29 mouse cellular contexts compared by ENCODE assay signal in genomic region chr6:33575947-33576346, GRCm38 (mm10).
"Had no signal": no experiment of that assay in that cellular context is flagged by ENCODE, and none has a peak within 500 bp of the region (broad histone marks: within the 10 kb centered on the region; RNA-seq: fewer than 3 reads in every experiment).

No protein-coding gene starts in this region.

- H3K4me1 ChIP-seq: limb, embryonic 12.5 days; limb, embryonic 13.5 days; limb, embryonic 15.5 days; liver, embryonic 12.5 days; liver, embryonic 13.5 days; liver, embryonic 15.5 days; lung, embryonic 15.5 days; midbrain, embryonic 10.5 days; midbrain, embryonic 12.5 days; midbrain, embryonic 13.5 days; midbrain, embryonic 15.5 days had no signal

- DNase-seq: left cerebral cortex, postnatal 4 days; liver; liver, embryonic 13.5 days; liver, postnatal 0 days; lung, adult 18-20 months; lung, adult 2 months; lung, embryonic 14.5 days; lung, postnatal 10 days; lung, postnatal 14 days; lung, postnatal 36 days; lung, postnatal 4 days; midbrain, embryonic 14.5 days had no signal

- H3K9me3 ChIP-seq: limb, embryonic 10.5 days; limb, embryonic 12.5 days; limb, embryonic 13.5 days; limb, embryonic 15.5 days; liver, embryonic 12.5 days; liver, embryonic 13.5 days; liver, embryonic 15.5 days; lung, embryonic 15.5 days; megakaryocyte, embryonic 14.5 days; midbrain, embryonic 10.5 days; midbrain, embryonic 12.5 days; midbrain, embryonic 13.5 days; midbrain, embryonic 15.5 days had no signal

- H3K36me3 ChIP-seq: limb, embryonic 10.5 days; limb, embryonic 12.5 days; limb, embryonic 13.5 days; limb, embryonic 15.5 days; liver, embryonic 12.5 days; liver, embryonic 13.5 days; liver, embryonic 15.5 days; lung, embryonic 15.5 days; midbrain, embryonic 10.5 days; midbrain, embryonic 12.5 days; midbrain, embryonic 13.5 days; midbrain, embryonic 15.5 days had no signal

- H3K27me3 ChIP-seq: limb, embryonic 12.5 days; limb, embryonic 13.5 days; limb, embryonic 15.5 days; liver, embryonic 12.5 days; liver, embryonic 13.5 days; liver, embryonic 15.5 days; lung, embryonic 15.5 days; megakaryocyte, embryonic 14.5 days; midbrain, embryonic 12.5 days; midbrain, embryonic 13.5 days; midbrain, embryonic 15.5 days had no signal

- H3K9ac ChIP-seq: limb, embryonic 12.5 days; limb, embryonic 13.5 days; limb, embryonic 15.5 days; liver, embryonic 12.5 days; liver, embryonic 13.5 days; liver, embryonic 14.5 days; liver, embryonic 15.5 days; liver, postnatal 0 days; lung, embryonic 14.5 days; lung, embryonic 15.5 days; midbrain, embryonic 12.5 days; midbrain, embryonic 13.5 days; midbrain, embryonic 15.5 days had no signal

- ATAC-seq: liver, embryonic 12.5 days; liver, postnatal 0 days; lung, postnatal 0 days; midbrain, embryonic 13.5 days; midbrain, embryonic 15.5 days; midbrain, embryonic 16.5 days had no signal

- H3K4me3 ChIP-seq: limb, embryonic 10.5 days; limb, embryonic 12.5 days; limb, embryonic 13.5 days; limb, embryonic 15.5 days; liver, embryonic 12.5 days; liver, embryonic 13.5 days; liver, embryonic 15.5 days; lung, embryonic 15.5 days; megakaryocyte, embryonic 14.5 days; midbrain, embryonic 10.5 days; midbrain, embryonic 12.5 days; midbrain, embryonic 13.5 days; midbrain, embryonic 15.5 days; myocyte had no signal

- H3K27ac ChIP-seq: limb, embryonic 10.5 days; limb, embryonic 12.5 days; limb, embryonic 13.5 days; limb, embryonic 15.5 days; liver, embryonic 12.5 days; liver, embryonic 13.5 days; liver, embryonic 14.5 days; liver, embryonic 15.5 days; lung, embryonic 15.5 days; macrophage; midbrain, embryonic 10.5 days; midbrain, embryonic 12.5 days; midbrain, embryonic 13.5 days; midbrain, embryonic 15.5 days had no signal
